Mouse (Mus musculus): ENCODE data around the gene Gm5134. TPM values are rescaled to one million over a fixed set of nuclear protein-coding genes. Genes with fewer than 3 reads are reported as not detected.

The Gm5134 gene
- polyA plus RNA-seq, 1 experiment from 2014 or later: 0.28 TPM

- Histone ChIP-seq H3K4me1 (ENCODE audit: control insufficient read depth, insufficient read depth, low read length) (peaks cover 16% of the 10 kb centered on the region), H3K4me2 (ENCODE audit: low read depth, low read length) (peak overlapping the region; percentile 82), H3K9ac (ENCODE audit: low read length) (peak overlapping the region; percentile 94), H3K4me3 (ENCODE audit: low read length) (peak overlapping the region; percentile 94), H3K9me3 (replicated peaks; ENCODE audit: control insufficient read depth, low read length) (no peaks in the 10 kb centered on the region), H3K36me3 (ENCODE audit: control insufficient read depth, insufficient read depth) (no peaks in the 10 kb centered on the region), H3K27me3 (ENCODE audit: control insufficient read depth, insufficient read depth, low read length) (no peaks in the 10 kb centered on the region), H3K27ac (ENCODE audit: low read length) (peak overlapping the region; percentile 94)
- 4% methylated on average over 22 of the region's 22 CpGs for WGBS
- no peak for ATAC-seq (replicated peaks; ENCODE audit: extremely low read depth, insufficient read depth, low FRiP score)
Observed at GRCm38 (mm10) chr10:75921726-75922560, 32.4 kb upstream of the Gm5134 start.

- no peak for ATAC-seq (replicated peaks; ENCODE audit: extremely low read depth, insufficient read depth, low FRiP score)
- no peak overlapping the region for H3K4me3 ChIP-seq (ENCODE audit: low read length)
- H3K27me3 ChIP-seq (ENCODE audit: control insufficient read depth, insufficient read depth, low read length): no peaks in the 10 kb centered on the region
- H3K36me3 ChIP-seq (ENCODE audit: control insufficient read depth, insufficient read depth): no peaks in the 10 kb centered on the region; the same call in 1 of the 2 replicates
- H3K4me2 ChIP-seq (ENCODE audit: low read depth, low read length): no peak overlapping the region
- 65% methylated on average over 2 of the region's 2 CpGs for WGBS
- no peaks in the 10 kb centered on the region for H3K9me3 ChIP-seq (replicated peaks; ENCODE audit: control insufficient read depth, low read length)
- H3K9ac ChIP-seq (ENCODE audit: low read length): no peak overlapping the region
- H3K27ac ChIP-seq (ENCODE audit: low read length): no peak overlapping the region
- H3K4me1 ChIP-seq (ENCODE audit: control insufficient read depth, insufficient read depth, low read length): peaks cover 14% of the 10 kb centered on the region
Observed at GRCm38 (mm10) chr10:75924324-75924723, 30.0 kb upstream of the Gm5134 start.

GRCm38 (mm10) chr10:75926396-75926795, 27.9 kb upstream of the Gm5134 start:
- Histone ChIP-seq H3K4me2 (ENCODE audit: low read depth, low read length) (no peak overlapping the region), H3K36me3 (ENCODE audit: control insufficient read depth, insufficient read depth) (no peaks in the 10 kb centered on the region; the same call in 1 of the 2 replicates), H3K4me1 (ENCODE audit: control insufficient read depth, insufficient read depth, low read length) (peaks cover 16% of the 10 kb centered on the region), H3K27me3 (ENCODE audit: control insufficient read depth, insufficient read depth, low read length) (peaks cover 3% of the 10 kb centered on the region), H3K9me3 (replicated peaks; ENCODE audit: control insufficient read depth, low read length) (no peaks in the 10 kb centered on the region), H3K4me3 (ENCODE audit: low read length) (no peak overlapping the region), H3K9ac (ENCODE audit: low read length) (no peak overlapping the region), H3K27ac (ENCODE audit: low read length) (no peak overlapping the region)
- WGBS: 64% methylated on average over 13 of the region's 13 CpGs
- no peak for ATAC-seq (replicated peaks; ENCODE audit: extremely low read depth, insufficient read depth, low FRiP score)

- H3K4me2 ChIP-seq (ENCODE audit: low read depth, low read length): peak overlapping the region; percentile 31
- H3K27ac ChIP-seq (ENCODE audit: low read length): no peak overlapping the region
- no peak overlapping the region for H3K4me3 ChIP-seq (ENCODE audit: low read length)
- WGBS: 18% methylated on average over 6 of the region's 6 CpGs
- H3K36me3 ChIP-seq (ENCODE audit: control insufficient read depth, insufficient read depth): no peaks in the 10 kb centered on the region; the same call in 1 of the 2 replicates
- H3K9me3 ChIP-seq (replicated peaks; ENCODE audit: control insufficient read depth, low read length): no peaks in the 10 kb centered on the region
- H3K9ac ChIP-seq (ENCODE audit: low read length): no peak overlapping the region
- H3K27me3 ChIP-seq (ENCODE audit: control insufficient read depth, insufficient read depth, low read length): peaks cover 4% of the 10 kb centered on the region
- H3K4me1 ChIP-seq (ENCODE audit: control insufficient read depth, insufficient read depth, low read length): peaks cover 23% of the 10 kb centered on the region
- ATAC-seq (replicated peaks; ENCODE audit: extremely low read depth, insufficient read depth, low FRiP score): no peak
Observed at GRCm38 (mm10) chr10:75930304-75930703, 24.0 kb upstream of the Gm5134 start.

GRCm38 (mm10) chr10:75931311-75931710, 23.0 kb upstream of the Gm5134 start:
- H3K27me3 ChIP-seq (ENCODE audit: control insufficient read depth, insufficient read depth, low read length): peaks cover 4% of the 10 kb centered on the region
- H3K27ac ChIP-seq (ENCODE audit: low read length): no peak overlapping the region
- H3K4me1 ChIP-seq (ENCODE audit: control insufficient read depth, insufficient read depth, low read length): peaks cover 24% of the 10 kb centered on the region
- no peaks in the 10 kb centered on the region; the same call in 1 of the 2 replicates for H3K36me3 ChIP-seq (ENCODE audit: control insufficient read depth, insufficient read depth)
- H3K4me2 ChIP-seq (ENCODE audit: low read depth, low read length): peak overlapping the region; percentile 80
- ATAC-seq (replicated peaks; ENCODE audit: extremely low read depth, insufficient read depth, low FRiP score): no peak
- peak overlapping the region; percentile 4; the same call in 1 of the 2 replicates for H3K9ac ChIP-seq (ENCODE audit: low read length)
- peak overlapping the region; percentile 61 for H3K4me3 ChIP-seq (ENCODE audit: low read length)
- 32% methylated on average over 7 of the region's 7 CpGs for WGBS
- H3K9me3 ChIP-seq (replicated peaks; ENCODE audit: control insufficient read depth, low read length): no peaks in the 10 kb centered on the region

- ATAC-seq (replicated peaks; ENCODE audit: extremely low read depth, insufficient read depth, low FRiP score): peak; percentile 69
- no peaks in the 10 kb centered on the region; the same call in 1 of the 2 replicates for H3K36me3 ChIP-seq (ENCODE audit: control insufficient read depth, insufficient read depth)
- under 1% methylated on average over 44 of the region's 44 CpGs for WGBS
- peak overlapping the region; percentile 69 for H3K27ac ChIP-seq (ENCODE audit: low read length)
- H3K4me1 ChIP-seq (ENCODE audit: control insufficient read depth, insufficient read depth, low read length): peaks cover 27% of the 10 kb centered on the region
- H3K4me3 ChIP-seq (ENCODE audit: low read length): peak overlapping the region; percentile 61
- H3K9ac ChIP-seq (ENCODE audit: low read length): peak overlapping the region; percentile 80
- H3K9me3 ChIP-seq (replicated peaks; ENCODE audit: control insufficient read depth, low read length): no peaks in the 10 kb centered on the region
- H3K4me2 ChIP-seq (ENCODE audit: low read depth, low read length): peak overlapping the region; percentile 80
- H3K27me3 ChIP-seq (ENCODE audit: control insufficient read depth, insufficient read depth, low read length): peaks cover 4% of the 10 kb centered on the region
Observed at GRCm38 (mm10) chr10:75932081-75932678, 22.1 kb upstream of the Gm5134 start.

GRCm38 (mm10) chr10:75932891-75933290, 21.4 kb upstream of the Gm5134 start, which contains the start of gene Chchd10:
Chchd10 (plus strand) TSS chr10:75933130.
- Histone ChIP-seq H3K27ac (ENCODE audit: low read length) (peak within 1 kb of the TSS; percentile 69), H3K4me3 (ENCODE audit: low read length) (peak within 1 kb of the TSS; percentile 61), H3K27me3 (ENCODE audit: control insufficient read depth, insufficient read depth, low read length) (peaks cover 4% of the 10 kb centered on the region), H3K9me3 (replicated peaks; ENCODE audit: control insufficient read depth, low read length) (no peaks in the 10 kb centered on the region), H3K36me3 (ENCODE audit: control insufficient read depth, insufficient read depth) (no peaks in the 10 kb centered on the region; the same call in 1 of the 2 replicates), H3K4me2 (ENCODE audit: low read depth, low read length) (peak within 1 kb of the TSS; percentile 80), H3K9ac (ENCODE audit: low read length) (peak within 1 kb of the TSS; percentile 80), H3K4me1 (ENCODE audit: control insufficient read depth, insufficient read depth, low read length) (peaks cover 30% of the 10 kb centered on the region)
- 49% methylated on average over 6 of the region's 6 CpGs for WGBS
- no peak for ATAC-seq (replicated peaks; ENCODE audit: extremely low read depth, insufficient read depth, low FRiP score)

GRCm38 (mm10) chr10:75934991-75935390, 19.3 kb upstream of the Gm5134 start:
- no peaks in the 10 kb centered on the region for H3K9me3 ChIP-seq (replicated peaks; ENCODE audit: control insufficient read depth, low read length)
- peaks cover 36% of the 10 kb centered on the region for H3K4me1 ChIP-seq (ENCODE audit: control insufficient read depth, insufficient read depth, low read length)
- 71% methylated on average over 1 of the region's 1 CpGs for WGBS
- H3K27ac ChIP-seq (ENCODE audit: low read length): peak overlapping the region; percentile 87; the same call in 1 of the 2 replicates
- peak overlapping the region; percentile 80 for H3K4me2 ChIP-seq (ENCODE audit: low read depth, low read length)
- no peak for ATAC-seq (replicated peaks; ENCODE audit: extremely low read depth, insufficient read depth, low FRiP score)
- no peaks in the 10 kb centered on the region for H3K36me3 ChIP-seq (ENCODE audit: control insufficient read depth, insufficient read depth)
- H3K27me3 ChIP-seq (ENCODE audit: control insufficient read depth, insufficient read depth, low read length): peaks cover 4% of the 10 kb centered on the region
- no peak overlapping the region for H3K4me3 ChIP-seq (ENCODE audit: low read length)
- H3K9ac ChIP-seq (ENCODE audit: low read length): peak overlapping the region; percentile 84; the same call in 1 of the 2 replicates

Data from heart, embryonic 16.5 days (tissue).